Mouse (Mus musculus): ENCODE measurements at regions not wholly inside any gene's neighbourhood (a gene's known extent, or its start where the extent isn't known, plus 50 kb on each side); places are given as distances from the start of the nearest gene placed in this dataset.

DNA sequence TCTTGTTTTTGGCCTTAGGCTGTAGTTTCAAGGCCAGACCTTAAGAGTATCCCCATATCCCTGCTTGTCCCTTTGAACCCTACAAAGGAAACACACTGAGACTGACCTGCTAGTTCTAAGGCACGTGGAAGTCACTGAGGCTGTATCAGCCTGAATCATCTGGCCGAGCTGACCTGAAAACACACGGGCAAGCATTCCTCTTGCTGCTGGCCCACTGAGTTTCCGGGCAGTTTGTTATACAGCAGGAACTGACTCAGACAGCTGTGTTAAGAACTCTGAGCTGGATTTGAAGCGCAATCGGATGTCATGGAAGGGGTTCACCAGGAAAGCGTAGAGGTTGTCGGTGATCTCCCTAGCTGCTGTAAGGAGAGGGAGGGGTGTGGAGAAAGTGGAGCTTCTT is 75.9 kb upstream of the Zc3h12a start:
- no peak for DNase-seq (ENCODE audit: low spot score)

- DNase-seq (ENCODE audit: low spot score): no peak
Observed at GRCm38 (mm10) chr4:125201638-125202325, 74.1 kb upstream of the Zc3h12a start.

DNA sequence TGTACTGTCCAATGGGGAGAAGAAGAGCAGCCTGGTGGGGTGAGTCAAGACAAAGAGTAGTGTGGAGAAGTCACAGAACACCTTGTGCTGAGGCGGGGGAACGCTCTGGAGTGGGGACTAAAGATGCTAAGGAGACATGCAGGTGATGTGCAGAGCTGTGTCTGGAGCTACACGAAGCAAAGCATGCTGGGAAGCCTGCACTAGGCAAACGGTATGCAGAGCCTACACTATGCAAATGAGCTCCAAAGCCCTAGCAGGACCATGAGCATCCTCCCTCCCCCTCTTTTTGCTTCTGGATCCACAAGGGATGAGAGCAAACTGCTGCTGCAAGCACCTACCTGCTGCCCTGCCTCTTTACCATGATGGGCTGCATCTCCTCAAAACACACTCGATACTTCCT is 73.1 kb upstream of the Zc3h12a start:
- DNase-seq (ENCODE audit: low spot score): no peak

- DNase-seq (ENCODE audit: low spot score): no peak
Observed at GRCm38 (mm10) chr4:125199281-125199680, 71.6 kb upstream of the Zc3h12a start.

- no peak for DNase-seq (ENCODE audit: low spot score)
Observed at GRCm38 (mm10) chr4:125195901-125196435, 68.3 kb upstream of the Zc3h12a start.

DNA sequence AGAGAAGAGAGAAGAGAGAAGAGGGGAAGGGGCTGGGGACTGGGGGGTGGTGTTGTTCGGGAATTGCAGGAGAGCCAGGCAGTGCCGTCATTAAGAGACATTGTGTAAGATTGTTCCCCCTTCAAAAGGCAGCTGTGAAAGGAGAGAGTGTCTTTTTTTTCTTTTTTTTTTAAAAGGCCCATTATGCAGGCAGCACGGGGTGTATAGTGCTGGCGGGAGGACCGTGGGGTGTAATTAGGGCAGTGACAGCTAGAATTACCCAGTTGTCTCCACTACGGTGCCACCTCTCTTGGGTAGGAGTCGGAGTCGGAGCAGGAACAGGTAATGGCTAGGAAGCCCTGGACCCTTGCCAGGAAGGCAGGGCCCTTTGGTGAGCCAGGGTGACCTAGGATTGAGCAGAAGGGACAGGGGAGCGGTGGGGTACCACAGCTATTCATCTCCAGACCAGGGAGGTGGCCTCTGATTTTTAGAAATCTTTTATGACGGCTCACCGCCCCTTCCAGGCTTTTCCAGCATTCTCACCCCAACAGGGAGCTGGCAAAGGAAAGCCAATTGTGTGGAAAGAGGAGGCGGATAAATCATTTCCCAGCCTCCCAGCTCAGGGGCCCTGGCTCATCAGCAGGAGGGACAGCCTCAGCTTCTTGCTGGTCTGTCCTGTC is 67.2 kb upstream of the Zc3h12a start:
- no peak for DNase-seq (ENCODE audit: low spot score)

DNA sequence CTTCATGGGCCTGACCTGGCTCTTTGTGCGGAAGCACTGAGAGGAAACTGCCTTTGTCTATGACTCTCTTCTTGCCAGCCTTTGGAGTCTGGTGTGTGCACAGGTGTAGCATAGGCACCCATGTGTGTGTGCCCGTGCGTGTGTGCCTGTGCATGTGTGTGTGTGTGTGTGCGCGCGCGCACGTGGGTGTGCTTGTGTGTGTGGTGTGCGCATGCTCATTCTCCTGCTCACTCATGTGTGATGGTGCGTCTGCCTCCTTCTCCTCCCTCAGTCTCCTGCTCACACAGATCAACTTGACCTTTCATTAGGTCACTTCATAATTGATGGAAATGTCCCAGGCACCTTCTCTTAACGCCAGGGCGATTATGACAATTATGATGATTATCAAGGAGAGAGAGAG is 66.7 kb upstream of the Zc3h12a start:
- no peak for DNase-seq (ENCODE audit: low spot score)

GRCm38 (mm10) chr4:125191680-125192079 is 64.0 kb upstream of the Zc3h12a start:
- DNase-seq (ENCODE audit: low spot score): no peak

DNA sequence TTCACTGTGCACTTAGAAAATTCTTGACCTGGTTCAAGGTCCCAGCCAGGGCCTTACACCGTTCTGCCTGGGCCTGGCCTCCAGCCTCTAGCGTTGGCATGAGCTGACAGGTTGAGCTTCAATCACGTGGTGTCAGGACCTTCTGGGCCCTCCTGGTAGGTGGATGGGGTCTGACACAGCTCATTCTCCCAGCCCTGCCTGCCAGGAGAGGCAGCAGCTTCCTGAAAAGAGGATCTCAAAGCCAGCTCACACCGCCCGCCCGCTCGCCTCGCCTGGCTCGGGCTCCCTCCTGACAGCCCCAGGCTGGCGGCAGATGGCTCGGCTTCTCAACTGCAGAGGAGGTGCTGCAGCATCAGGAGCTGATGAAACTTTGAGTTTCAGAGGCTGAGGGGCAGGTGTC is 63.4 kb upstream of the Zc3h12a start:
- no peak for DNase-seq (ENCODE audit: low spot score)

DNA sequence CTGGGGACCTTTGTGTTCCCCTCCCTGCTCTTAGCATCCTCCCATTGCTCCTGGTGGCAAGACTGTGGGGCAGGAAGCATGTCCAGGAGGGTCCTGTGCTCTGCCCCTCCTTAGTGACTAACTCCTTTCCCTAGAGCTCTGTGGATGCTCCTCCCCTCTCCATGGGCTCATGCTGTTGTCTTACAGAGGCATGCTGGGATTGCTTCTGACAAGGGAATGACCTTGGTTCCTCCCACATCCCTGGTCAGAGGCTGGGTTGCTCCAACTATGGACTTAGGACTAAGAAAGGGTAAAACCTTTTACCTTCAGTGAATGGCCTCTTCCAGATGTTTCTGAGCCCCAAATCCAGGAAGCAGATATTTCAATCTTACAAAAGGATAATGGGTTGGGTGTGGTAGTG is 62.3 kb upstream of the Zc3h12a start:
- DNase-seq (ENCODE audit: low spot score): no peak

- no peak for DNase-seq (ENCODE audit: low spot score)
Observed at GRCm38 (mm10) chr4:125186246-125186645, 58.6 kb upstream of the Zc3h12a start.

GRCm38 (mm10) chr4:125185076-125185475 is 57.4 kb upstream of the Zc3h12a start:
- no peak for DNase-seq (ENCODE audit: low spot score)

DNA sequence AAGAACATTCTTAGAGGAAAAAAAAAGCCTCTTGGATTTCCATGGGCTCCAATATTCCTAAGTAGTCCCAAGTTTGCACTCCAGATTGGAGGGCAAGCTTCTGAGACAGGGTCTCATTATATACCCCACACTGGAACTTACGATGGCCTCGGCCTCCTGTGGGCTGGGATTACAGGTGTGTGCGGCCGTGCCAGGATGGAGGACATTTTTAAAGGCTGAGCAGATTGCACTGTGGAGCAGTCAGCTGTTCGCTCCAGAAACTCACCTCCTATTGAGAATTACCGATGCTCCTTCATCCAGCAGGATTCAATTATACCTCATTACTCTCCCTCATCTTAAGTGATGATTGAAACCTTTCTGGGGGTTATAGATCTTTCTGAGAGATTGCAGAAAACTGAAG is 53.3 kb upstream of the Zc3h12a start:
- DNase-seq (ENCODE audit: low spot score): no peak

GRCm38 (mm10) chr4:125178552-125178951 is 50.9 kb upstream of the Zc3h12a start:
- DNase-seq (ENCODE audit: low spot score): no peak

DNA sequence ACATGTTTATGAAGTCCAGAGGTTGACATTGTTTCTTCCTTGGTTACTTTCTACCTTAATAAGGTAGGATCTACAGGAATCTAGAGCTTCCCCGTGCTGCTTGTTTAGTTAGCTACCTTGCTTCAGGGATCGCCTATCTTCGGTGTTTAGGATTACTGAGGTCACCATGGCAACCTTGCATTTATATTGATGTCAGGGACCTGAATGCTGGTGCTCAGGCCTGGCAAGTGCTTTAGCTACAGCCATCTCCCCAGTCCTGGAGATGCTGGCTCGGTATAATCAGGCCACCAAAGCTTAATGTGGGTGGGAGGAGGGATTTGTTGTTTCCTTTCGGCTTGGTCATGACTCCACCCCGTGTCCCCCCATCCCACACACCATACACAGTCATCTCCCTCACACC is 50.0 kb upstream of the Zc3h12a start:
- DNase-seq (ENCODE audit: low spot score): no peak

Data from ovary, postnatal 10 days (tissue).